27 mouse cellular contexts compared by ENCODE assay signal in genomic region chr2:152112970-152113369, GRCm38 (mm10). TPM values are rescaled to one million over a fixed set of nuclear protein-coding genes. Genes with fewer than 3 reads are reported as not detected.
DNase-seq lines count a peak whose midpoint lies in the region; ATAC-seq and TF ChIP-seq lines count a peak whose summit lies in the region.
"Had no signal": no experiment of that assay in that cellular context is flagged by ENCODE, and none has a peak within 500 bp of the region (broad histone marks: within the 10 kb centered on the region; RNA-seq: fewer than 3 reads in every experiment).

No protein-coding gene starts in this region.

- no peak for TF ChIP-seq POLR2A in cortical plate, adult 2 months (IDR thresholded peaks at IDR 0.05; ENCODE audit: extremely low read depth, insufficient read depth, low read length)

- no peaks in the 10 kb centered on the region for H3K27me3 ChIP-seq in neural tube, embryonic 15.5 days (replicated peaks)
- H3K27me3 ChIP-seq: forebrain, embryonic 15.5 days; hindbrain, embryonic 15.5 days; neural tube, embryonic 12.5 days; stomach, embryonic 15.5 days had no signal

- H3K36me3 ChIP-seq in neural tube, embryonic 15.5 days: no peaks in the 10 kb centered on the region
- H3K36me3 ChIP-seq: forebrain, embryonic 15.5 days; heart, embryonic 12.5 days; intestine, embryonic 15.5 days; stomach, embryonic 15.5 days had no signal

- 34% methylated on average over 10 of the region's 10 CpGs for WGBS in neural tube, embryonic 15.5 days

- ATAC-seq in cerebellum, adult (ENCODE audit: insufficient number of reproducible peaks, low FRiP score, low TSS enrichment): no peak
- no peak for ATAC-seq in neural tube, embryonic 15.5 days (ENCODE audit: low FRiP score)
- ATAC-seq: CD4-positive, CD25-positive, alpha-beta regulatory T cell, adult 4 months; forebrain, embryonic 15.5 days; intestine, embryonic 15.5 days; lung, postnatal 0 days had no signal

- DNase-seq in cerebellum, postnatal 10 days: peak; percentile 62 to 65
- DNase-seq in layer of hippocampus, adult 2 months (ENCODE audit: low spot score in 2 of 2): no peak
- no peak for DNase-seq in layer of hippocampus, postnatal 25 days (ENCODE audit: extremely low spot score in 1 of 2, low spot score in 1 of 2)
- no peak for DNase-seq in neural tube, embryonic 10.5 days (ENCODE audit: extremely low spot score, low spot score)
- DNase-seq in ovary, postnatal 14 days (ENCODE audit: low spot score): no peak
- DNase-seq: cerebellum, postnatal 14 days; heart, postnatal 14 days; kidney, adult 9 months; kidney, postnatal 36 days; left cerebral cortex, postnatal 4 days; liver; thymus, postnatal 14 days had no signal

- peak overlapping the region; percentile 37 for H3K27ac ChIP-seq in layer of hippocampus, adult 2 months
- 0 out of 2 replicates have a peak overlapping the region, but pooled peaks have one; percentile 9 for H3K27ac ChIP-seq in neural tube, embryonic 15.5 days (replicated peaks)
- peak overlapping the region; percentile 57; the same call in 1 of the 2 replicates for H3K27ac ChIP-seq in cortical plate, adult 2 months (ENCODE audit: insufficient read depth, low read length)
- H3K27ac ChIP-seq: forebrain, embryonic 15.5 days; hindbrain, embryonic 15.5 days; intestine, embryonic 15.5 days; neural tube, embryonic 12.5 days; stomach, embryonic 15.5 days had no signal

- TF ChIP-seq CTCF in layer of hippocampus, adult 2 months (conservative IDR thresholded peaks at IDR 0.05): no peak
- no peak for TF ChIP-seq CTCF in cortical plate, adult 2 months (IDR thresholded peaks at IDR 0.05; ENCODE audit: extremely low read depth, insufficient read depth, low read length)

- H3K4me3 ChIP-seq in layer of hippocampus, adult 2 months: no peak overlapping the region
- no peak overlapping the region for H3K4me3 ChIP-seq in neural tube, embryonic 15.5 days (replicated peaks)
- H3K4me3 ChIP-seq in cortical plate, adult 2 months (ENCODE audit: insufficient read depth, low read length): no peak overlapping the region
- H3K4me3 ChIP-seq: forebrain, embryonic 15.5 days; heart, embryonic 12.5 days; hindbrain, embryonic 15.5 days; intestine, embryonic 15.5 days; neural tube, embryonic 12.5 days; stomach, embryonic 15.5 days had no signal

- peaks cover 28% of the 10 kb centered on the region for H3K4me1 ChIP-seq in neural tube, embryonic 15.5 days
- no peaks in the 10 kb centered on the region for H3K4me1 ChIP-seq in cortical plate, adult 2 months (ENCODE audit: control insufficient read depth, insufficient read depth, low read length)

- no peaks in the 10 kb centered on the region for H3K9me3 ChIP-seq in neural tube, embryonic 15.5 days (replicated peaks)
- H3K9me3 ChIP-seq: forebrain, embryonic 15.5 days; G1E; heart, embryonic 12.5 days; hindbrain, embryonic 15.5 days; intestine, embryonic 15.5 days; neural tube, embryonic 12.5 days; stomach, embryonic 15.5 days had no signal

- H3K9ac ChIP-seq in neural tube, embryonic 15.5 days (replicated peaks): no peak overlapping the region
- H3K9ac ChIP-seq: forebrain, embryonic 15.5 days; heart, embryonic 12.5 days; hindbrain, embryonic 15.5 days; intestine, embryonic 15.5 days; neural tube, embryonic 12.5 days; stomach, embryonic 15.5 days had no signal

- no peak overlapping the region for H3K4me2 ChIP-seq in neural tube, embryonic 15.5 days
- H3K4me2 ChIP-seq: forebrain, embryonic 15.5 days; heart, embryonic 12.5 days; hindbrain, embryonic 15.5 days; intestine, embryonic 15.5 days; neural tube, embryonic 12.5 days; stomach, embryonic 15.5 days had no signal

RNA-seq across cellular contexts. Expression of gene Srxn1, which starts 7.7 kb away (rescaled TPM):
- total RNA-seq in layer of hippocampus, adult 2 months (2021): 10 to 100 TPM; 76.0 to 80.6 TPM
- total RNA-seq in layer of hippocampus, postnatal 25 days (2021): 10 to 100 TPM; 67.2 to 75.2 TPM
- polyA plus RNA-seq in neural tube, embryonic 15.5 days (2015; fragmentation: Nextera tagmentation; extraction: Ambion mirVana): 25.8 and 27.7 TPM in 2 replicates
- polyA plus RNA-seq in cortical plate, adult 2 months (2012; rRNA removed): 94.9 and 97.3 TPM in 2 replicates

RNA-seq across cellular contexts. Expression of gene Tcf15, which starts 30.4 kb away (rescaled TPM):
- 1 to 10 TPM; 2.7 to 5.1 TPM for total RNA-seq in layer of hippocampus, adult 2 months (2021)
- total RNA-seq in layer of hippocampus, postnatal 25 days (2021): 1 to 10 TPM; 4.3 to 4.7 TPM
- polyA plus RNA-seq in neural tube, embryonic 15.5 days (2015; fragmentation: Nextera tagmentation; extraction: Ambion mirVana): 2.1 and 4.0 TPM in 2 replicates
- 1.0 and 1.9 TPM in 2 replicates for polyA plus RNA-seq in cortical plate, adult 2 months (2012; rRNA removed)
- total RNA-seq: G1E; granulocyte monocyte progenitor cell, adult 5-6 weeks had no signal
- polyA plus RNA-seq: CD4-positive, CD25-positive, alpha-beta regulatory T cell, adult 4 months; G1E had no signal

RNA-seq across cellular contexts. Expression of gene Scrt2, which starts 31.6 kb away (rescaled TPM):
- total RNA-seq in layer of hippocampus, adult 2 months (2021): 10 to 100 TPM; 24.4 to 25.4 TPM
- 10 to 100 TPM; 21.1 to 23.1 TPM for total RNA-seq in layer of hippocampus, postnatal 25 days (2021)
- 7.5 and 9.2 TPM in 2 replicates for polyA plus RNA-seq in neural tube, embryonic 15.5 days (2015; fragmentation: Nextera tagmentation; extraction: Ambion mirVana)
- 9.9 and 12.1 TPM in 2 replicates for polyA plus RNA-seq in cortical plate, adult 2 months (2012; rRNA removed)
- total RNA-seq: gastrocnemius, adult 8-10 months; granulocyte monocyte progenitor cell, adult 5-6 weeks; heart, postnatal 14 days had no signal
- polyA plus RNA-seq: CD4-positive, CD25-positive, alpha-beta regulatory T cell, adult 4 months; G1E; liver, embryonic 16.5 days; lung, postnatal 0 days had no signal

Comparison
In these comparisons a context has a peak if more than half of its experiments do, and no peak if none do; other contexts are left out.
1. DNase-seq: peak in cerebellum, postnatal 10 days (2 of 2); none in layer of hippocampus, adult 2 months (0 of 2), layer of hippocampus, postnatal 25 days (0 of 2), neural tube, embryonic 10.5 days (single experiment) and ovary, postnatal 14 days (single experiment).
2. Peak in every context shown above with its lines, with median percentiles within 50 percentile points of each other: H3K27ac ChIP-seq.